ENCODE assay signal across 8 mouse cellular contexts in the genomic region with DNA sequence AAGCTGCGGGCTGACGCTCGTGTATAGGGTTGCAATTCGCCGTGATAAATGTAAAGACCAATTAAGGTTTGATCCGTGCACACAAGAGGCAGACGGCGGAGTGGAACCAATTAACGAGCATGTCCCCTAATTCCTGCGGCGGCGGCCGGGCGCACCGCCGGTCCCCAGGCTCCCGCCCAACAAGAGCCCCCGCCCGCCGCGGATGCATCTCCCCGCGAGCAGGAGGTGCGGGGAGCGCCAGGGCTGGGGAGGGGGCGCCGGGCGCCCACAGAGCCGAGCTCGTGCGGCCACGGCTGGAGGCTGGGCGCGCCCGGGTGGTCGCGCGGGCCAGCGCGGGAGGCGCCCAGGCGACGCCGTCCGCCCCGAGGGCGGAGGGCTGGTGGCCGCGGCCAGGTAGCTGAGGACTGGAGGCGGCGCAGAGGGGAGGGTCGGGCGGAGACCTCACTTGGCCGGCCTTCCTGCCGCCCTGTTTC. TPM values are rescaled to one million over a fixed set of nuclear protein-coding genes. Genes with fewer than 3 reads are reported as not detected.
A peak's percentile ranks its signal among the peaks of the same experiment; 100 is the strongest.
DNase-seq lines count a peak whose midpoint lies in the region; ATAC-seq and TF ChIP-seq lines count a peak whose summit lies in the region.

No protein-coding gene starts in this region.

- peaks cover 14% of the 10 kb centered on the region for H3K4me1 ChIP-seq in cerebellum, adult 2 months (ENCODE audit: control insufficient read depth, insufficient read depth, low read length)
- H3K4me1 ChIP-seq in forebrain, embryonic 11.5 days (replicated peaks; ENCODE audit: control insufficient read depth, insufficient read depth, low read length): no peaks in the 10 kb centered on the region; the same call in 1 of the 2 replicates
- peaks cover 8% of the 10 kb centered on the region for H3K4me1 ChIP-seq in midbrain, embryonic 16.5 days (ENCODE audit: control insufficient read depth, insufficient read depth, low read length)

- peak overlapping the region; percentile 77 for H3K9ac ChIP-seq in forebrain, embryonic 11.5 days (ENCODE audit: low read length)
- H3K9ac ChIP-seq in midbrain, embryonic 16.5 days (ENCODE audit: low read depth, low read length): peak overlapping the region; percentile 95

- DNase-seq in layer of hippocampus, adult 18-20 months (ENCODE audit: low spot score in 2 of 2): peak; percentile 30 to 49
- DNase-seq in layer of hippocampus, adult 9-10 months (ENCODE audit: low spot score): no peak
- DNase-seq in cerebellum, adult 2 months: no peak
- peak; percentile 84 for DNase-seq in forebrain, embryonic 11.5 days (ENCODE audit: low spot score)
- peak; percentile 20 for DNase-seq in layer of hippocampus, adult 9-11 months
- DNase-seq in gastrocnemius, postnatal 25 days: no peak

- peak; percentile 70 for ATAC-seq in forebrain, embryonic 11.5 days (replicated peaks; ENCODE audit: low FRiP score)
- ATAC-seq in midbrain, embryonic 16.5 days: peak; percentile 72
- no peak for ATAC-seq in monocyte, adult 5-6 weeks (replicated peaks; ENCODE audit: insufficient number of reproducible peaks, low FRiP score, low TSS enrichment, poor library complexity, severe bottlenecking)

- no peaks in the 10 kb centered on the region for H3K9me3 ChIP-seq in forebrain, embryonic 11.5 days (ENCODE audit: control insufficient read depth, low read length)
- no peaks in the 10 kb centered on the region for H3K9me3 ChIP-seq in midbrain, embryonic 16.5 days (replicated peaks; ENCODE audit: control insufficient read depth, low read length, poor library complexity, severe bottlenecking)

- peak overlapping the region; percentile 89 for H3K4me2 ChIP-seq in forebrain, embryonic 11.5 days (ENCODE audit: low read depth, low read length, severe bottlenecking)
- peak overlapping the region; percentile 85 for H3K4me2 ChIP-seq in midbrain, embryonic 16.5 days (ENCODE audit: low read length)

- peak overlapping the region; percentile 99 for H3K27ac ChIP-seq in cerebellum, adult 2 months (ENCODE audit: insufficient read depth, low read length)
- peak overlapping the region; percentile 81 for H3K27ac ChIP-seq in forebrain, embryonic 11.5 days (ENCODE audit: low read depth, low read length)
- H3K27ac ChIP-seq in midbrain, embryonic 16.5 days (ENCODE audit: low read length): peak overlapping the region; percentile 92

- H3K36me3 ChIP-seq in forebrain, embryonic 11.5 days (ENCODE audit: control insufficient read depth, insufficient read depth, low read length): no peaks in the 10 kb centered on the region
- no peaks in the 10 kb centered on the region for H3K36me3 ChIP-seq in midbrain, embryonic 16.5 days (ENCODE audit: control insufficient read depth, insufficient read depth, low read length)

- peak overlapping the region; percentile 71 for H3K4me3 ChIP-seq in cerebellum, adult 2 months (replicated peaks; ENCODE audit: insufficient read depth, low read depth, low read length)
- peak overlapping the region; percentile 55 for H3K4me3 ChIP-seq in forebrain, embryonic 11.5 days (ENCODE audit: low read depth, low read length)
- H3K4me3 ChIP-seq in midbrain, embryonic 16.5 days (ENCODE audit: low read depth, low read length): peak overlapping the region; percentile 61

- no peak for TF ChIP-seq POLR2A in cerebellum, adult 2 months (IDR thresholded peaks at IDR 0.05; ENCODE audit: borderline replicate concordance, insufficient read depth, low read length)

- under 1% methylated on average over 55 of the region's 55 CpGs for WGBS in cerebellum, adult 2 months
- WGBS in forebrain, embryonic 11.5 days: under 1% methylated on average over 44 of the region's 55 CpGs
- under 1% methylated on average over 42 of the region's 55 CpGs for WGBS in midbrain, embryonic 16.5 days

- H3K27me3 ChIP-seq in cerebellum, adult 2 months (ENCODE audit: control insufficient read depth, insufficient read depth, low read length): no peaks in the 10 kb centered on the region
- peaks cover 27% of the 10 kb centered on the region for H3K27me3 ChIP-seq in forebrain, embryonic 11.5 days (ENCODE audit: control insufficient read depth, insufficient read depth, low read length)
- no peaks in the 10 kb centered on the region; the same call in 1 of the 2 replicates for H3K27me3 ChIP-seq in midbrain, embryonic 16.5 days (ENCODE audit: control insufficient read depth, insufficient read depth, low read depth, low read length)

- no peak for TF ChIP-seq CTCF in cerebellum, adult 2 months (IDR thresholded peaks at IDR 0.05; ENCODE audit: borderline replicate concordance, insufficient read depth, low read depth, low read length)

RNA-seq across cellular contexts. Expression of a gene that starts 0.6 kb away (rescaled TPM):
- 100 to 1,000 TPM; 179 to 185 TPM for total RNA-seq in layer of hippocampus, adult 18-20 months (2021)
- 137 and 155 TPM in 2 replicates for polyA plus RNA-seq in cerebellum, adult 2 months (2012; rRNA removed)
- 14.9 and 16.1 TPM in 2 replicates for polyA plus RNA-seq in forebrain, embryonic 11.5 days (2014; fragmentation: Nextera tagmentation; extraction: Ambion mirVana)
- 51.7 and 51.9 TPM in 2 replicates for polyA plus RNA-seq in midbrain, embryonic 16.5 days (2015; fragmentation: Nextera tagmentation; extraction: Ambion mirVana)
- total RNA-seq in gastrocnemius, postnatal 25 days (2021): 1 to 10 TPM in 1 of 2 experiments, under 1 TPM in 1; 0.88 to 1.0 TPM
- 0.32 TPM in 1 of 3 replicates, not detected in the others for total RNA-seq in monocyte, adult 5-6 weeks (2017)

Comparison
In these comparisons a context has a peak if more than half of its experiments do, and no peak if none do; other contexts are left out.
1. DNase-seq: peak in layer of hippocampus, adult 18-20 months (2 of 2), forebrain, embryonic 11.5 days (single experiment) and layer of hippocampus, adult 9-11 months (single experiment); none in layer of hippocampus, adult 9-10 months (single experiment), cerebellum, adult 2 months (0 of 2) and gastrocnemius, postnatal 25 days (single experiment).
2. RNA of a gene that starts 0.6 kb away (total RNA-seq): 179 to 185 TPM in layer of hippocampus, adult 18-20 months; 0.88 to 1.0 TPM in gastrocnemius, postnatal 25 days and 0.32 TPM in monocyte, adult 5-6 weeks; every median in the first group is over 10 times any median in the second.
3. Peak in every context shown above with its lines, with median percentiles within 50 percentile points of each other: H3K27ac ChIP-seq and H3K4me3 ChIP-seq.